Mouse (Mus musculus) bone marrow macrophage, adult 2 months (primary cell): ENCODE data around the gene Eea1.

Source experiments
- CTCF ChIP-seq: IDR thresholded peaks from 2 replicates; pipeline ENCODE4 v1.5.1; 2012; ENCODE audit warnings: low read depth, mild to moderate bottlenecking, low read length, moderate library complexity
- POLR2A ChIP-seq: IDR thresholded peaks from 2 replicates; pipeline ENCODE4 v1.6.1; 2012; ENCODE audit warnings: mild to moderate bottlenecking, low read depth, low read length, borderline replicate concordance

DNA sequence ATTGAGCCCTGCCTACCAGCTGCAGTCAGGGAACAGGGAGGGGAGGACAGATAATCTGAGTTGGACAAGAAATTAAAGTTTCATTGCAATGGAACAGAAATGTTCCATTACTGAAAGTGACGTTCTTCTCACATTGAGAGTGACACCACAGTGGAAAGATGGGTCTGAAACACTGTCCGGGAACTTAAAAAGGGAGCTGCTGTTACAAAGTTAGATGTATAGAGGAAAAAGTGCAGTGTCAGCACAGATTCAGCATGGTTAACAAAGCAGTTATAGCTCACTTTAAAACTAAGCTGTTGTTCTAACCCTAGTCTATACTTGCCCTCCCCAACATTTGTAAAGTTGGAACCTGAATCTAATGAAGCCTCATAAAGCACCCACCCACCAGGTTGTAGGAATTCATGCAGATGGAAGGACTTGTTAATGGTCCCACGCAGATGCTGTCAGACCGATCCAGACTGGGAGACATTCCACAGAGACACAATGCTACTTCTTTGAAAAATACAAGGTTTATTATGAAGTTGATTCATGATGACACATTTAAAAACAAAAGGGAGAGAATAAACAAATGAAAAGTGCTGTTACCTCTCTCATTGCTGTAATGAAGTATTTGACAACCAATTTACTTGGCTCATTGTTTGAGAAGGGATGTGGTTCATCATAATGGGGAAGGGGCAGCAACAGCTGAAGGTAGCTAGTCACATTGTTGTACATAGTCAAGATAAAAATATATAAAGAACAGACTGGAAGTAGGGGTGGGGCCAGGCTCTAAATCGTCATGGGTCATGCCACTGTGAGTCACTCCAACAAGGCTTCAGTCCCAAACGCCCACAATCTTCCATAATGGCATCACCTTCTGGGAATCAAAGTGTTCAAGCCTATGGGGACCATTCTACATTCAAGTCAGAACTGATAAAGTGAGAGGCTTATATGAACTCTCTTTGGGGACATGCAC lies 16.9 kb upstream of the Eea1 start:
- TF ChIP-seq CTCF, result no peak
- no peak for TF ChIP-seq POLR2A
